Comparison of ENCODE assay signal across 13 mouse cellular contexts in genomic region chr16:95463796-95464195, GRCm38 (mm10).
DNase-seq lines count a peak whose midpoint lies in the region; ATAC-seq lines count a peak whose summit lies in the region.
"Had no signal": no experiment of that assay in that cellular context is flagged by ENCODE, and none has a peak within 500 bp of the region (broad histone marks: within the 10 kb centered on the region; RNA-seq: fewer than 3 reads in every experiment).

No protein-coding gene starts in this region.

- H3K9ac ChIP-seq in kidney, embryonic 15.5 days = no peak overlapping the region
- H3K9ac ChIP-seq: embryonic facial prominence, embryonic 13.5 days; hindbrain, embryonic 15.5 days; limb, embryonic 13.5 days had no signal

- H3K27ac ChIP-seq in kidney, embryonic 15.5 days = no peak overlapping the region
- H3K27ac ChIP-seq: embryonic facial prominence, embryonic 13.5 days; hindbrain, embryonic 15.5 days; limb, embryonic 13.5 days had no signal

- H3K4me3 ChIP-seq in kidney, embryonic 15.5 days (replicated peaks) = no peak overlapping the region
- H3K4me3 ChIP-seq: embryonic facial prominence, embryonic 13.5 days; hindbrain, embryonic 15.5 days; limb, embryonic 13.5 days had no signal

- peak; percentile 54 for DNase-seq in kidney, adult 18-20 months
- DNase-seq in adrenal gland, postnatal 36 days = peak; percentile 75 to 81
- DNase-seq in heart, postnatal 4 days = peak; percentile 31
- DNase-seq in lung, postnatal 14 days = peak; percentile 61
- no peak for DNase-seq in left cerebral cortex, adult 9 months (ENCODE audit: low spot score in 2 of 2)
- DNase-seq in thymus, postnatal 14 days = no peak
- DNase-seq in cerebellum, postnatal 25 days = no peak
- DNase-seq: cerebellum, adult 18-20 months; layer of hippocampus, adult 9-11 months had no signal

- WGBS in kidney, embryonic 15.5 days = 42% methylated on average over 6 of the region's 6 CpGs

- no peaks in the 10 kb centered on the region for H3K27me3 ChIP-seq in kidney, embryonic 15.5 days
- H3K27me3 ChIP-seq: embryonic facial prominence, embryonic 13.5 days; hindbrain, embryonic 15.5 days; limb, embryonic 13.5 days had no signal

- no peaks in the 10 kb centered on the region for H3K36me3 ChIP-seq in kidney, embryonic 15.5 days
- H3K36me3 ChIP-seq: embryonic facial prominence, embryonic 13.5 days; hindbrain, embryonic 15.5 days; limb, embryonic 13.5 days had no signal

- no peaks in the 10 kb centered on the region for H3K9me3 ChIP-seq in kidney, embryonic 15.5 days (replicated peaks)
- H3K9me3 ChIP-seq: embryonic facial prominence, embryonic 13.5 days; hindbrain, embryonic 15.5 days; limb, embryonic 13.5 days had no signal

- H3K4me1 ChIP-seq in kidney, embryonic 15.5 days = 0 out of 2 replicates have a peak, but pooled peaks cover 6% of the 10 kb centered on the region
- H3K4me1 ChIP-seq: hindbrain, embryonic 15.5 days had no signal

- no peak; the same call in 1 of the 2 replicates for ATAC-seq in kidney, embryonic 15.5 days (replicated peaks; ENCODE audit: low FRiP score)

- H3K4me2 ChIP-seq in kidney, embryonic 15.5 days = no peak overlapping the region
- H3K4me2 ChIP-seq: embryonic facial prominence, embryonic 13.5 days; hindbrain, embryonic 15.5 days; limb, embryonic 13.5 days had no signal

Comparison
In these comparisons a context has a peak if more than half of its experiments do, and no peak if none do; other contexts are left out.
1. DNase-seq: peak in kidney, adult 18-20 months (single experiment), adrenal gland, postnatal 36 days (2 of 2), heart, postnatal 4 days (single experiment) and lung, postnatal 14 days (single experiment); none in left cerebral cortex, adult 9 months (0 of 2), thymus, postnatal 14 days (single experiment) and cerebellum, postnatal 25 days (0 of 2).